Mouse (Mus musculus) liver, postnatal 0 days (tissue): ENCODE measurements around the gene Hexb. TPM values are rescaled to one million over a fixed set of nuclear protein-coding genes. Genes with fewer than 3 reads are reported as not detected.
A peak's percentile ranks its signal among the peaks of the same experiment; 100 is the strongest.

Experiments used
- ATAC-seq: fragments of 200-750 bp; cut with Nextera tagmentation; 2 replicates; pipeline ENCODE4 v1.8.0; 2017; ENCODE audit warnings: mild to moderate bottlenecking, moderate library complexity
- DNase-seq: peaks from one replicate; pipeline ENCODE4 v3.0.0-alpha.2; 2016
- H3K27ac ChIP-seq: fragments of 300-500 bp; sonication (generic); 2 replicates; pipeline ENCODE4 v1.5.1; 2014; ENCODE audit warnings: antibody characterized with exemption, moderate library complexity, mild to moderate bottlenecking, low read depth
- H3K27me3 ChIP-seq: fragments of 300-500 bp; sonication (generic); 2 replicates; pipeline ENCODE4 v1.6.1; 2014; ENCODE audit warnings: low read length, control low read depth, mixed read lengths; ENCODE audit not compliant: insufficient read depth
- H3K36me3 ChIP-seq: fragments of 300-500 bp; sonication (generic); replicated peaks from 2 replicates; pipeline ENCODE4 v1.6.1; 2014; ENCODE audit warnings: mild to moderate bottlenecking, control low read depth, low read length, moderate library complexity, mixed read lengths; ENCODE audit not compliant: insufficient read depth
- H3K4me1 ChIP-seq: fragments of 300-500 bp; sonication (generic); 2 replicates; pipeline ENCODE4 v1.6.1; 2014; ENCODE audit warnings: antibody characterized with exemption, mild to moderate bottlenecking, control low read depth; ENCODE audit not compliant: insufficient read depth
- H3K4me2 ChIP-seq: fragments of 300-500 bp; sonication (generic); 2 replicates; pipeline ENCODE4 v1.6.1; 2014; ENCODE audit warnings: low read depth, mild to moderate bottlenecking, low read length, moderate library complexity, mixed read lengths
- H3K4me3 ChIP-seq: fragments of 300-500 bp; sonication (generic); 2 replicates; pipeline ENCODE4 v1.5.1; 2014; ENCODE audit warnings: low read depth, low read length
- H3K9ac ChIP-seq: fragments of 300-500 bp; sonication (generic); replicated peaks from 2 replicates; pipeline ENCODE4 v1.6.1; 2014; ENCODE audit warnings: mild to moderate bottlenecking, moderate library complexity
- H3K9me3 ChIP-seq: fragments of 300-500 bp; sonication (generic); 2 replicates; pipeline ENCODE4 v1.6.1; 2016; ENCODE audit warnings: mild to moderate bottlenecking, control low read depth, low read length, mixed read lengths
- CTCF ChIP-seq: sonication (generic); IDR thresholded peaks from 2 replicates; pipeline ENCODE4 v1.5.1; 2016; ENCODE audit warnings: antibody characterized with exemption, low read depth
- EP300 ChIP-seq: IDR thresholded peaks from 2 replicates; pipeline ENCODE4 v1.6.1; 2016; ENCODE audit warnings: antibody characterized with exemption, low read depth, mild to moderate bottlenecking
- WGBS: fragments of 180-500 bp; shearing (Covaris S2); extraction: QIAGEN DNeasy Blood & Tissue Kit; methylation state at CpG from one replicate; pipeline ENCODE4 v1.1.7; 2014; ENCODE audit not compliant: insufficient replicate concordance; 5-methylcytosine and 5-hydroxymethylcytosine counted together
- polyA plus RNA-seq: library from polyadenylated mRNA; unstranded; fragments of >200 nt; fragmentation: Nextera tagmentation; extraction: Ambion mirVana; gene quantifications from 2 replicates; pipeline ENCODE4 v1.2.1, GENCODE M21; 2015

The Hexb gene
- polyA plus RNA-seq, 1 experiment from 2014 or later = 22.0 TPM

DNA sequence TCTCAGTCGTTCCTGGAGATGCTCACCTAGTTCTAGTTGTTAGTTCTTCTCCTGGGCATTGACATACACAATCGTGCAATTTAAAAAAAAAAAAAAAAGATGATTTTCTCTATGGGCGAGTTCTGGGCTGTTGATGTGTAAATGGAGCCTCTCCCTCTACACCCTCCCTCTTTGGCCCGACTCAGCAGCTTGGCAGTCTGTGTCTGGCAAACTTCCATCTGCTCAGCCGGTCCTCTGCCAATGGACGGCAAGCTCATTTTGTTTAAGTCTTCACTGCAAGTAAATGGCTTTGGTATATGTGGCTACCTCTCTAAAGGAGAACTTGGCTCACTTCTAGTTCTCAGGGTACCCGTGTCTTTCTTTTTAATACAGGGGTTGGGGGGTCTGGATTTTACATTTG is 4.7 kb downstream of the Hexb start:
- WGBS = 71% methylated on average over 7 of the region's 7 CpGs
- H3K27ac ChIP-seq = no peak overlapping the region
- no peak for ATAC-seq

DNA sequence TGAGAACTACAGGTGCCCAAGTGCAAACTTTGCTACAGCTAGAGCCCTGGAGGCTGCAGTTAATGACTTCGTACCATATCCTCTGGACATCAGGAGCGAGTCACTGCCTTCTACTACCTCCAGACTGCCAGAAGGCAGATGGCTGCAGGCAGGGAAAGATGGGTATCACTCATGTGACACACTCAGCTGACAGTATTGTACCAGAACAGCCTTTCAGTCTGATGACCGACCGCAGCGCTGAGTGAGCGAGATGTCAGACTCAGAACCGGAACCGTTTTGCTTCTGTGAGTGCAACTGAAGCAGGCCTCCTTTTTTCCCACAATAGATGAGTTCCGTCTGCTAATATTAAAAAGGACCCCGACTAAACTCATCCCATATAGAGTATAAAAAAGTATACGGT is 5.5 kb downstream of the Hexb start:
- Histone ChIP-seq H3K9ac (no peak overlapping the region), H3K36me3 (peaks cover 15% of the 10 kb centered on the region; the same call in 1 of the 2 replicates), H3K4me2 (no peak overlapping the region), H3K4me1 (peaks cover 1% of the 10 kb centered on the region; the same call in 1 of the 2 replicates), H3K27me3 (no peaks in the 10 kb centered on the region), H3K9me3 (no peaks in the 10 kb centered on the region), H3K4me3 (no peak overlapping the region), H3K27ac (no peak overlapping the region)
- no peak for TF ChIP-seq CTCF
- TF ChIP-seq EP300 = no peak
- no peak for DNase-seq
- ATAC-seq = no peak
- WGBS = 87% methylated on average over 11 of the region's 11 CpGs

More for the DNA sequence above, 4.7 kb downstream of the Hexb start:
- Histone ChIP-seq H3K27me3 (no peaks in the 10 kb centered on the region), H3K4me2 (no peak overlapping the region), H3K9ac (no peak overlapping the region), H3K36me3 (peaks cover 13% of the 10 kb centered on the region; the same call in 1 of the 2 replicates), H3K4me3 (no peak overlapping the region), H3K4me1 (peaks cover 4% of the 10 kb centered on the region; the same call in 1 of the 2 replicates), H3K9me3 (no peaks in the 10 kb centered on the region)
- no peak for DNase-seq
- TF ChIP-seq EP300 (no peak), CTCF (no peak)

DNA sequence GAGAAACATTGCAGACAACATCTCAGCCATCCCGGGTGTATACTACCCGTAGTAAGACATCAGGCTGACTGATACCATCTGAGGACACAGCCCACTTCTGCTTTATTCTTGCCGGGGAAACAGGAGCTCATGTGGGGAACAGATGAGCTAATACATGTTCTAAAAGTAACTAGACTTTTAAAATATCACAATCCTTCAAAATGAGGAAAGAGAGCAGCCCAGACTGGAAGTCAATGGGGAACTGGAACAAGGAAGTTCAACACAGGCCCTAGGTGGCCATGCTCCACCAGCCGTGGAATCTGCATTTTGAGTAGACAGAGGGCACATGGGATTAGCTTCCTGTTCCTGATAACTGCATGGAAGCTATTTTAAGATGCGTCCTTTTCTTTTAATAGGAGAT is 10.5 kb downstream of the Hexb start:
- peak; percentile 56 for ATAC-seq
- peak; percentile 15 for DNase-seq
- Histone ChIP-seq H3K4me1 (peaks cover 4% of the 10 kb centered on the region; the same call in 1 of the 2 replicates), H3K27ac (no peak overlapping the region), H3K9ac (no peak overlapping the region), H3K4me3 (no peak overlapping the region), H3K9me3 (no peaks in the 10 kb centered on the region), H3K36me3 (peaks cover 34% of the 10 kb centered on the region; the same call in 1 of the 2 replicates), H3K27me3 (no peaks in the 10 kb centered on the region), H3K4me2 (0 out of 2 replicates have a peak overlapping the region, but pooled peaks have one; percentile 11)
- 33% methylated on average over 5 of the region's 5 CpGs for WGBS
- TF ChIP-seq CTCF (no peak), EP300 (peak; percentile 22; the same call in 1 of the 2 replicates)

DNA sequence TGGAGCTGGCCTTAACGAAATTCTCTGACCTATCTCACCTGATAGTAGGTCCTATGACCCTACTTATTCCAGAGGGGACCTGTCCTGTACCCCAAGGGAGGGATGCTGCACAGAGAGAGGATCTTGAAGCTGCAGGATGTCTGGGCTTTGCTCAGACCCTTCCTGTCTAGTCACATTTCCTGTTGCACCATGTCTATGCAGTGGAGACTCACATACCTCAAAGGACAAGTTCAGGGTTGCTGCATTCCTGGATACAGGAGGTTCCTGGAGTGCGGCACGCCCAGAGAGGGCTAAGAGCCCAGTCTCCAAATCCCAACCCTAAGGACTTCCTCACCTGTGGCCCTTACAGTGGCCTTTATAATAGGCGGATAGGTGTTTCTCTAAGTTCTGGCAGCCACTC is 11.8 kb downstream of the Hexb start:
- ATAC-seq (no peak), DNase-seq (peak; percentile 10)
- H3K9me3 ChIP-seq = no peaks in the 10 kb centered on the region
- no peak overlapping the region for H3K4me2 ChIP-seq
- no peak overlapping the region for H3K4me3 ChIP-seq
- H3K27me3 ChIP-seq = no peaks in the 10 kb centered on the region
- no peak overlapping the region for H3K9ac ChIP-seq
- TF ChIP-seq CTCF (no peak), EP300 (no peak)
- H3K27ac ChIP-seq = no peak overlapping the region
- peaks cover 36% of the 10 kb centered on the region; the same call in 1 of the 2 replicates for H3K36me3 ChIP-seq
- peaks cover 4% of the 10 kb centered on the region; the same call in 1 of the 2 replicates for H3K4me1 ChIP-seq
- 63% methylated on average over 4 of the region's 4 CpGs for WGBS

DNA sequence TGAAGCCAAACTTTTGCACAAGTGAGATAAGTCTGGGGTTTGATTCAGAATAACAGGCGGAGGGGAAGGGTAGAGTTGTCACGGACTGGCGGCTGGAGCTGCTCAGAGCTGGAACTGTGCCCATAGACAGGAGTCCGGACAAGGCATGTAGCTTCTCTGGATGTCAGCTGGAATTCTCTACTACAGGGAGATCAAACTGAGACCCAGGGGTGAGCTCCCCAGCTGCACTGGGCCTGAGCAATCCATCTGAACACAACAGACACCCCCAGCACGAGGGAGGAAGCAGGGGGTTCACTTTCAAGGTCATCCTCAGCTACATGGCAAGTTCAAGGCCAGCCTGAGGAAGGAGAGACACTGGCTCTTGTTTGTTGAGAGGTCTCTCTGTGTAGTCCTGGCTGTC is 13.5 kb downstream of the Hexb start:
- H3K9me3 ChIP-seq = no peaks in the 10 kb centered on the region
- H3K9ac ChIP-seq = no peak overlapping the region
- H3K36me3 ChIP-seq = peaks cover 46% of the 10 kb centered on the region
- no peak overlapping the region for H3K27ac ChIP-seq
- peaks cover 4% of the 10 kb centered on the region; the same call in 1 of the 2 replicates for H3K4me1 ChIP-seq
- H3K4me2 ChIP-seq = no peak overlapping the region
- 66% methylated on average over 5 of the region's 5 CpGs for WGBS
- H3K4me3 ChIP-seq = no peak overlapping the region
- no peaks in the 10 kb centered on the region for H3K27me3 ChIP-seq
- TF ChIP-seq CTCF (no peak), EP300 (no peak)
- DNase-seq (no peak), ATAC-seq (no peak)

DNA sequence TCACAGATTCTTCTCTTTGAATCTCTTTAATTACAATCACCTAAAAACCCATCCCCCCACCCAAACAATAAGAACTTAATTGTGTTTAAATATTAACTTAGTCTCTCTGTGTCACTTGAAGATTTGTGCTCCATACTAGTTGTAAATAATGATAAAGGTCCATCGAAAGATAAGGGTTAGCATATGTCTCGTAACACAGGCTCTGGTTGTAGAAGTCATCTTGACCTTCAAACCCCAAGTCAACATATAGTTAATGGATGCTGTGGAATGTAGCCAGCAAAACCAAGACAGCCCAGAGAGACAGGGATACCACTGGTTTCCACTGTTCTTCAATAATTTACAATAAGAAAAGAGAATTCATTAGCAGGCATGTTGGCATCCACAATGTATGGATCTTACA is 14.0 kb downstream of the Hexb start:
- TF ChIP-seq CTCF (no peak), EP300 (no peak)
- DNase-seq (no peak), ATAC-seq (no peak)
- 74% methylated on average over 2 of the region's 2 CpGs for WGBS
- Histone ChIP-seq H3K4me1 (peaks cover 4% of the 10 kb centered on the region; the same call in 1 of the 2 replicates), H3K4me3 (no peak overlapping the region), H3K4me2 (no peak overlapping the region), H3K9me3 (no peaks in the 10 kb centered on the region), H3K9ac (no peak overlapping the region), H3K27me3 (no peaks in the 10 kb centered on the region), H3K36me3 (peaks cover 50% of the 10 kb centered on the region), H3K27ac (no peak overlapping the region)
